Mouse (Mus musculus) stomach, embryonic 14.5 days (tissue): ENCODE measurements around the gene Marveld3. TPM values are rescaled to one million over a fixed set of nuclear protein-coding genes. Genes with fewer than 3 reads are reported as not detected.

Experiments used
- ATAC-seq: fragments of 200-750 bp; cut with Nextera tagmentation; 2 replicates; pipeline ENCODE4 v1.8.0; 2017; ENCODE audit warnings: low read depth, moderate TSS enrichment; ENCODE audit not compliant: insufficient number of reproducible peaks, insufficient read depth, low FRiP score
- H3K27ac ChIP-seq: fragments of 300-500 bp; sonication (generic); 2 replicates; pipeline ENCODE4 v1.5.1; 2014; ENCODE audit warnings: mild to moderate bottlenecking, low read length, moderate library complexity, mixed read lengths
- H3K27me3 ChIP-seq: fragments of 300-500 bp; sonication (generic); 2 replicates; pipeline ENCODE4 v1.6.1; 2014; ENCODE audit warnings: low read length, control low read depth, mixed read lengths; ENCODE audit not compliant: control insufficient read depth, insufficient read depth
- H3K36me3 ChIP-seq: fragments of 300-500 bp; sonication (generic); 2 replicates; pipeline ENCODE4 v1.6.1; 2014; ENCODE audit warnings: mild to moderate bottlenecking, control low read depth, low read length, moderate library complexity, mixed read lengths; ENCODE audit not compliant: control insufficient read depth, insufficient read depth
- H3K4me1 ChIP-seq: fragments of 300-500 bp; sonication (generic); 2 replicates; pipeline ENCODE4 v1.6.1; 2014; ENCODE audit warnings: low read length, control low read depth, mixed read lengths; ENCODE audit not compliant: control insufficient read depth, insufficient read depth
- H3K4me2 ChIP-seq: fragments of 300-500 bp; sonication (generic); replicated peaks from 2 replicates; pipeline ENCODE4 v1.6.1; 2014; ENCODE audit warnings: low read depth, low read length, control low read depth
- H3K4me3 ChIP-seq: fragments of 300-500 bp; sonication (generic); 2 replicates; pipeline ENCODE4 v1.5.1; 2014; ENCODE audit warnings: low read depth, low read length, control low read depth
- H3K9ac ChIP-seq: fragments of 300-500 bp; sonication (generic); replicated peaks from 2 replicates; pipeline ENCODE4 v1.6.1; 2014; ENCODE audit warnings: low read depth, mild to moderate bottlenecking, control low read depth, low read length, moderate library complexity, mixed read lengths
- H3K9me3 ChIP-seq: fragments of 300-500 bp; sonication (generic); 2 replicates; pipeline ENCODE4 v1.6.1; 2016; ENCODE audit warnings: low read depth, low read length, control low read depth; ENCODE audit not compliant: control insufficient read depth
- WGBS: fragments of 180-500 bp; shearing (Covaris S2); extraction: QIAGEN DNeasy Blood & Tissue Kit; methylation state at CpG from one replicate; pipeline ENCODE4 v1.1.7; 2014; 5-methylcytosine and 5-hydroxymethylcytosine counted together
- polyA plus RNA-seq: library from polyadenylated mRNA; unstranded; fragments of >200 nt; fragmentation: Nextera tagmentation; extraction: Ambion mirVana; gene quantifications from 2 replicates; pipeline ENCODE4 v1.2.1, GENCODE M21; 2014

The Marveld3 gene
- polyA plus RNA-seq, 1 experiment from 2014 or later = 2.3 TPM

- Histone ChIP-seq H3K4me2 (no peak overlapping the region), H3K27me3 (no peaks in the 10 kb centered on the region), H3K4me1 (no peaks in the 10 kb centered on the region), H3K4me3 (no peak overlapping the region), H3K27ac (no peak overlapping the region), H3K9ac (no peak overlapping the region), H3K9me3 (no peaks in the 10 kb centered on the region), H3K36me3 (no peaks in the 10 kb centered on the region)
- 79% methylated on average over 15 of the region's 15 CpGs for WGBS
- no peak for ATAC-seq
These were observed 20.5 kb upstream of the Marveld3 start for GRCm38 (mm10) chr8:109982386-109983105.

GRCm38 (mm10) chr8:109979339-109979738, 17.3 kb upstream of the Marveld3 start:
- H3K9me3 ChIP-seq = peaks cover 4% of the 10 kb centered on the region; the same call in 1 of the 2 replicates
- no peak overlapping the region for H3K9ac ChIP-seq
- H3K36me3 ChIP-seq = no peaks in the 10 kb centered on the region
- no peak overlapping the region for H3K4me2 ChIP-seq
- no peaks in the 10 kb centered on the region for H3K27me3 ChIP-seq
- H3K4me3 ChIP-seq = no peak overlapping the region
- 62% methylated on average over 6 of the region's 6 CpGs for WGBS
- H3K4me1 ChIP-seq = no peaks in the 10 kb centered on the region
- no peak for ATAC-seq
- H3K27ac ChIP-seq = no peak overlapping the region

DNA sequence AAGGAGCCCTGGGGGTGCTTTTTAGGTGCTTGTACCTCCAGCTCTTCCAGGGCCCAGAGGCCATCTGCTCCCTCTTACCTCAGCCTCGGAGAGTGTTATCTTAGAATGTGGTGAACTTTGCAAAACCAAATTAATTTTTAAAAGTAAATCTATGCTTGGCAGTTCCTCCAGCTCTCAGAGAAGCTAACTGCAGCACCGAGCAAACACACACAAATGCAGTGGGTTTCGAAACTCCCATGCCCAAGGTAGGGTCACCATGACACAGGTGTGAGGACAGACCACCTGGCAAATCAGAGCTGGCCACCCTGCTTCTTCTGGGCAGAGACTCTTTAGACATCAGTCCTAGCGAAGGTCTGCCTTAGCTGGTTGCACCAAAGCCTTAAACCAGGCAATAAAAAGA, 10.9 kb upstream of the Marveld3 start:
- H3K9ac ChIP-seq = no peak overlapping the region
- H3K27me3 ChIP-seq = no peaks in the 10 kb centered on the region; the same call in 1 of the 2 replicates
- H3K9me3 ChIP-seq = peaks cover 4% of the 10 kb centered on the region; the same call in 1 of the 2 replicates
- no peak overlapping the region for H3K4me3 ChIP-seq
- H3K27ac ChIP-seq = no peak overlapping the region
- H3K4me1 ChIP-seq = no peaks in the 10 kb centered on the region
- no peak for ATAC-seq
- WGBS = 74% methylated on average over 4 of the region's 4 CpGs
- no peaks in the 10 kb centered on the region for H3K36me3 ChIP-seq
- H3K4me2 ChIP-seq = no peak overlapping the region

GRCm38 (mm10) chr8:109970323-109970722, 8.3 kb upstream of the Marveld3 start:
- no peak overlapping the region for H3K9ac ChIP-seq
- H3K9me3 ChIP-seq = peaks cover 3% of the 10 kb centered on the region; the same call in 1 of the 2 replicates
- WGBS = 6% methylated on average over 9 of the region's 9 CpGs
- H3K4me2 ChIP-seq = no peak overlapping the region
- H3K4me1 ChIP-seq = no peaks in the 10 kb centered on the region
- no peak overlapping the region for H3K27ac ChIP-seq
- no peak for ATAC-seq
- H3K27me3 ChIP-seq = no peaks in the 10 kb centered on the region; the same call in 1 of the 2 replicates
- H3K36me3 ChIP-seq = no peaks in the 10 kb centered on the region
- H3K4me3 ChIP-seq = no peak overlapping the region

- H3K4me3 ChIP-seq = no peak overlapping the region
- H3K36me3 ChIP-seq = no peaks in the 10 kb centered on the region
- no peaks in the 10 kb centered on the region; the same call in 1 of the 2 replicates for H3K27me3 ChIP-seq
- no peak for ATAC-seq
- no peak overlapping the region for H3K27ac ChIP-seq
- WGBS = 46% methylated on average over 10 of the region's 10 CpGs
- H3K9me3 ChIP-seq = no peaks in the 10 kb centered on the region
- H3K4me2 ChIP-seq = no peak overlapping the region
- H3K4me1 ChIP-seq = no peaks in the 10 kb centered on the region
- no peak overlapping the region for H3K9ac ChIP-seq
These were observed 6.8 kb upstream of the Marveld3 start for GRCm38 (mm10) chr8:109968837-109969236.

DNA sequence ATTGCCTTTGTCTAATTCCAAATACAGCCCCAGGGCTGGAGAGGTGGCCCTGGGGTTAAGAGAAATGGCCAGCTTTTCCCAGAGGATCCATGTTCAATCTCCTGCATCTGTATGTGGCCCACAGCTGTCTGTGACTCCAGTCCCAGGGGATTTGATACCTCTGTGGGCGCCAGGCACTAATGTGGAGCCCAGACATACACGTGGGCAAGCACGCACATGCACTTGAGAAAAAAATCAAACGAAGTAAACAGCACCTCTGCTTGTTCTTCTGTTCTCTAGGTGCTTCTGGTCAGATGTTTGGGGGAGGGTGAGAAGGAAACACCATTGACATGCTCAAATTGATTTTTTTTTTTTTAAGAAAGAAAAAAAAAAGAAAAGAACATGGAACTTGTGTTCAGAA, 2.1 kb upstream of the Marveld3 start:
- H3K4me3 ChIP-seq = no peak overlapping the region
- peaks cover 8% of the 10 kb centered on the region; the same call in 1 of the 2 replicates for H3K27me3 ChIP-seq
- H3K9me3 ChIP-seq = no peaks in the 10 kb centered on the region
- no peak for ATAC-seq
- no peak overlapping the region for H3K4me2 ChIP-seq
- H3K27ac ChIP-seq = no peak overlapping the region
- H3K9ac ChIP-seq = no peak overlapping the region
- 73% methylated on average over 4 of the region's 4 CpGs for WGBS
- H3K4me1 ChIP-seq = no peaks in the 10 kb centered on the region
- H3K36me3 ChIP-seq = no peaks in the 10 kb centered on the region

- Histone ChIP-seq H3K27ac (no peak overlapping the region), H3K9me3 (no peaks in the 10 kb centered on the region), H3K4me3 (no peak overlapping the region), H3K36me3 (no peaks in the 10 kb centered on the region), H3K4me2 (no peak overlapping the region), H3K27me3 (peaks cover 8% of the 10 kb centered on the region; the same call in 1 of the 2 replicates), H3K4me1 (no peaks in the 10 kb centered on the region), H3K9ac (no peak overlapping the region)
- no peak for ATAC-seq
- 56% methylated on average over 13 of the region's 13 CpGs for WGBS
These were observed 1.4 kb upstream of the Marveld3 start for GRCm38 (mm10) chr8:109963421-109963820.

GRCm38 (mm10) chr8:109962896-109963295, 893 bp upstream of the Marveld3 start:
- H3K27me3 ChIP-seq = peaks cover 8% of the 10 kb centered on the region; the same call in 1 of the 2 replicates
- H3K4me3 ChIP-seq = no peak overlapping the region
- no peaks in the 10 kb centered on the region for H3K4me1 ChIP-seq
- H3K36me3 ChIP-seq = no peaks in the 10 kb centered on the region
- H3K4me2 ChIP-seq = no peak overlapping the region
- no peaks in the 10 kb centered on the region for H3K9me3 ChIP-seq
- WGBS = 67% methylated on average over 9 of the region's 9 CpGs
- no peak overlapping the region for H3K9ac ChIP-seq
- no peak for ATAC-seq
- H3K27ac ChIP-seq = no peak overlapping the region
